Mouse (Mus musculus) MEL (cell line): Measurements from ENCODE around the gene Egfl7. TPM values are rescaled to one million over a fixed set of nuclear protein-coding genes. Genes with fewer than 3 reads are reported as not detected.

Source experiments
- DNase-seq: peaks from one replicate; pipeline ENCODE4 v3.0.0; 2011; ENCODE audit warnings: low read depth, low spot score
- H3K27ac ChIP-seq: 2 replicates; pipeline ENCODE4 v1.5.1; 2012; ENCODE audit warnings: low read depth, mild to moderate bottlenecking, control low read depth, low read length, moderate library complexity; ENCODE audit not compliant: control insufficient read depth
- H3K27me3 ChIP-seq, 2 experiments: fragments of 150-350 bp in 1 of 2; sonication (generic) in 1 of 2; 2 replicates each; pipeline ENCODE4 v1.6.1; 2012; ENCODE audit warnings: low read length in 2 of 2, mild to moderate bottlenecking in 2 of 2, improper control_type of control experiment in 1 of 2, moderate library complexity in 1 of 2; ENCODE audit not compliant: insufficient read depth in 2 of 2, control insufficient read depth in 1 of 2
- H3K36me3 ChIP-seq, 2 experiments: 2 replicates each; pipeline ENCODE4 v1.6.1; 2012 to 2014; ENCODE audit warnings: low read length in 2 of 2, improper control_type of control experiment in 1 of 2, inconsistent platforms in 1 of 2, mild to moderate bottlenecking in 1 of 2; ENCODE audit not compliant: insufficient read depth in 2 of 2, control insufficient read depth in 1 of 2
- H3K4me1 ChIP-seq, 2 experiments: fragments of 150-350 bp in 1 of 2; sonication (generic) in 1 of 2; 2 replicates each; pipeline ENCODE4 v1.6.1; 2012; ENCODE audit warnings: low read length in 2 of 2, improper control_type of control experiment in 1 of 2, mild to moderate bottlenecking in 1 of 2; ENCODE audit not compliant: insufficient read depth in 2 of 2, control insufficient read depth in 1 of 2
- H3K4me3 ChIP-seq, 2 experiments: fragments of 150-350 bp in 1 of 2; sonication (generic) in 1 of 2; 2 replicates each; pipeline ENCODE4 v1.5.1; 2012; ENCODE audit warnings: low read depth in 2 of 2, low read length in 2 of 2, mild to moderate bottlenecking in 2 of 2, moderate library complexity in 2 of 2, control low read depth in 1 of 2, improper control_type of control experiment in 1 of 2; ENCODE audit not compliant: control insufficient read depth in 1 of 2, insufficient read depth in 1 of 2
- H3K79me2 ChIP-seq: 2 replicates; pipeline ENCODE4 v1.6.1; 2012; ENCODE audit warnings: mild to moderate bottlenecking, low read length, moderate library complexity; ENCODE audit not compliant: control insufficient read depth, poor library complexity, insufficient read depth
- H3K9ac ChIP-seq: 2 replicates; pipeline ENCODE4 v1.6.1; 2012; ENCODE audit warnings: low read depth, mild to moderate bottlenecking, control low read depth, low read length, moderate library complexity; ENCODE audit not compliant: control insufficient read depth, poor library complexity, severe bottlenecking
- H3K9me3 ChIP-seq: fragments of 150-350 bp; sonication (generic); replicated peaks from 2 replicates; pipeline ENCODE4 v1.6.1; 2012; ENCODE audit warnings: mild to moderate bottlenecking, low read length, improper control_type of control experiment, moderate library complexity; ENCODE audit not compliant: insufficient read depth
- CHD1 ChIP-seq: IDR thresholded peaks from 2 replicates; pipeline ENCODE4 v1.6.1; 2012; ENCODE audit warnings: low read depth, mild to moderate bottlenecking, inconsistent platforms, low read length, improper control_type of control experiment
- CHD2 ChIP-seq: IDR thresholded peaks from 2 replicates; pipeline ENCODE4 v1.6.1; 2011; ENCODE audit warnings: low read length, improper control_type of control experiment
- CTCF ChIP-seq, 3 experiments: IDR thresholded peaks in 2 of 3; conservative IDR thresholded peaks in 1 of 3; 2 replicates each; pipeline ENCODE4 v1.5.1; 2011 to 2012; ENCODE audit warnings: low read length in 3 of 3, low read depth in 2 of 3, mild to moderate bottlenecking in 2 of 3, improper control_type of control experiment in 1 of 3, inconsistent platforms in 1 of 3, mixed read lengths in 1 of 3, moderate library complexity in 1 of 3; ENCODE audit not compliant: control insufficient read depth in 1 of 3, insufficient read depth in 1 of 3, poor library complexity in 1 of 3, severe bottlenecking in 1 of 3
- EP300 ChIP-seq, 2 experiments: IDR thresholded peaks; 2 replicates each; pipeline ENCODE4 v1.6.1; 2011; ENCODE audit warnings: improper control_type of control experiment in 2 of 2, low read length in 2 of 2, low read depth in 1 of 2, mild to moderate bottlenecking in 1 of 2
- ETS1 ChIP-seq: IDR thresholded peaks from 2 replicates; pipeline ENCODE4 v1.6.1; 2012; ENCODE audit warnings: low read depth, mild to moderate bottlenecking, inconsistent platforms, low read length, improper control_type of control experiment, moderate library complexity
- GABPA ChIP-seq: IDR thresholded peaks from 2 replicates; pipeline ENCODE4 v1.6.1; 2012; ENCODE audit warnings: low read depth, mild to moderate bottlenecking, inconsistent platforms, low read length, improper control_type of control experiment, moderate library complexity
- GATA1 ChIP-seq: IDR thresholded peaks from 2 replicates; pipeline ENCODE4 v1.6.1; 2011; ENCODE audit warnings: low read depth, low read length, improper control_type of control experiment
- KAT2A ChIP-seq: conservative IDR thresholded peaks from 2 replicates; pipeline ENCODE4 v1.6.1; 2012; ENCODE audit warnings: low read depth, low read length, improper control_type of control experiment, inconsistent platforms
- MAX ChIP-seq: IDR thresholded peaks from 2 replicates; pipeline ENCODE4 v1.6.1; 2011; ENCODE audit warnings: low read length, improper control_type of control experiment
- MEF2A ChIP-seq: IDR thresholded peaks from 2 replicates; pipeline ENCODE4 v1.6.1; 2014; ENCODE audit warnings: low read depth, mild to moderate bottlenecking, inconsistent platforms, low read length, improper control_type of control experiment; ENCODE audit not compliant: poor library complexity, insufficient replicate concordance, severe bottlenecking; ENCODE audit errors: extremely low read depth
- MXI1 ChIP-seq: IDR thresholded peaks from 2 replicates; pipeline ENCODE4 v1.6.1; 2011; ENCODE audit warnings: mild to moderate bottlenecking, low read depth, low read length, improper control_type of control experiment
- MYB ChIP-seq: IDR thresholded peaks from 2 replicates; pipeline ENCODE4 v1.6.1; 2011; ENCODE audit warnings: mild to moderate bottlenecking, low read depth, low read length, improper control_type of control experiment
- MYC ChIP-seq: IDR thresholded peaks from 2 replicates; pipeline ENCODE4 v1.6.1; 2011; ENCODE audit warnings: low read depth, mild to moderate bottlenecking, low read length, improper control_type of control experiment, moderate library complexity
- NRF1 ChIP-seq: IDR thresholded peaks from 2 replicates; pipeline ENCODE4 v1.6.1; 2014; ENCODE audit warnings: low read depth, mild to moderate bottlenecking, inconsistent platforms, low read length, improper control_type of control experiment, moderate library complexity; ENCODE audit not compliant: poor library complexity, insufficient read depth, severe bottlenecking
- POLR2A ChIP-seq, 2 experiments: IDR thresholded peaks; 2 replicates each; pipeline ENCODE4 v1.6.1; 2011 to 2012; ENCODE audit warnings: low read length in 2 of 2, mild to moderate bottlenecking in 2 of 2, control low read depth in 1 of 2, improper control_type of control experiment in 1 of 2, low read depth in 1 of 2, moderate library complexity in 1 of 2; ENCODE audit not compliant: control insufficient read depth in 1 of 2, insufficient read depth in 1 of 2, poor library complexity in 1 of 2
- POLR2AphosphoS5 ChIP-seq: IDR thresholded peaks from 2 replicates; pipeline ENCODE4 v1.6.1; 2012; ENCODE audit warnings: low read depth, borderline replicate concordance, mild to moderate bottlenecking, inconsistent platforms, low read length, moderate library complexity, mixed read lengths
- RAD21 ChIP-seq: IDR thresholded peaks from 2 replicates; pipeline ENCODE4 v1.6.1; 2011; ENCODE audit warnings: mild to moderate bottlenecking, low read depth, low read length, improper control_type of control experiment
- SMC3 ChIP-seq: IDR thresholded peaks from 2 replicates; pipeline ENCODE4 v1.6.1; 2011; ENCODE audit warnings: low read depth, low read length, improper control_type of control experiment
- USF1 ChIP-seq: IDR thresholded peaks from 2 replicates; pipeline ENCODE4 v1.6.1; 2014; ENCODE audit warnings: low read depth, mild to moderate bottlenecking, inconsistent platforms, low read length, improper control_type of control experiment, moderate library complexity
- USF2 ChIP-seq, 2 experiments: IDR thresholded peaks; 2 replicates each; pipeline ENCODE4 v1.6.1; 2011 to 2012; ENCODE audit warnings: improper control_type of control experiment in 2 of 2, low read length in 2 of 2, borderline replicate concordance in 1 of 2, inconsistent platforms in 1 of 2, low read depth in 1 of 2, mild to moderate bottlenecking in 1 of 2; ENCODE audit not compliant: insufficient read depth in 1 of 2
- ZC3H11A ChIP-seq: IDR thresholded peaks from 2 replicates; pipeline ENCODE4 v1.6.1; 2012; ENCODE audit warnings: low read depth, mild to moderate bottlenecking, inconsistent platforms, low read length, improper control_type of control experiment
- ZKSCAN1 ChIP-seq: IDR thresholded peaks from 2 replicates; pipeline ENCODE4 v1.6.1; 2012; ENCODE audit warnings: low read depth, mild to moderate bottlenecking, inconsistent platforms, low read length, improper control_type of control experiment, moderate library complexity
- ZMIZ1 ChIP-seq: IDR thresholded peaks from 2 replicates; pipeline ENCODE4 v1.6.1; 2012; ENCODE audit warnings: low read depth, mild to moderate bottlenecking, inconsistent platforms, low read length, improper control_type of control experiment, moderate library complexity
- ZNF384 ChIP-seq: IDR thresholded peaks from 2 replicates; pipeline ENCODE4 v1.6.1; 2012; ENCODE audit warnings: low read depth, mild to moderate bottlenecking, inconsistent platforms, low read length, improper control_type of control experiment
- polyA plus RNA-seq, 2 experiments: library from polyadenylated mRNA; stranded (reverse) in 1 of 2; unstranded in 1 of 2; fragments of >175 nt in 1 of 2; fragments of >200 nt in 1 of 2; gene quantifications; 2 replicates each; pipeline versions ENCODE4 v1.2.1 to v1.2.4; 2012; ENCODE audit warnings: low replicate concordance in 2 of 2, low read depth in 1 of 2; ENCODE audit not compliant: insufficient read length in 2 of 2, insufficient read depth in 1 of 2, missing spikeins in 1 of 2
- total RNA-seq: library from RNA; depleted of rRNA; stranded (reverse); fragments of 300-350 nt; gene quantifications from 2 replicates; pipeline ENCODE4 v1.2.3, GENCODE M21; 2012

Gene Egfl7
- total and polyA plus RNA-seq, 3 experiments: 73.9 to 125 TPM; not detected in 1

- Histone ChIP-seq H3K27me3 (no peaks in the 10 kb centered on the region), H3K27ac (no peak overlapping the region), H3K79me2 (no peaks in the 10 kb centered on the region), H3K9me3 (no peaks in the 10 kb centered on the region), H3K4me3 (no peak overlapping the region), H3K9ac (no peak overlapping the region), H3K36me3 (no peaks in the 10 kb centered on the region), H3K4me1 (no peaks in the 10 kb centered on the region)
- TF ChIP-seq POLR2AphosphoS5: no peak
- no peak for TF ChIP-seq CHD1
- TF ChIP-seq MEF2A: no peak
- TF ChIP-seq RAD21: no peak
- TF ChIP-seq ZNF384: no peak
- TF ChIP-seq GABPA: no peak
- TF ChIP-seq ZMIZ1: no peak
- no peak for TF ChIP-seq CHD2
- no peak for TF ChIP-seq POLR2A (IDR thresholded peaks at IDR 0.05; ENCODE audit: control insufficient read depth in 1 of 2, insufficient read depth in 1 of 2, low read depth in 1 of 2, low read length in 2 of 2, poor library complexity in 1 of 2)
- TF ChIP-seq USF1: no peak
- no peak for TF ChIP-seq GATA1
- TF ChIP-seq MAX: no peak
- no peak for TF ChIP-seq NRF1
- TF ChIP-seq EP300 (IDR thresholded peaks at IDR 0.05; ENCODE audit: low read depth in 1 of 2, low read length in 2 of 2): no peak
- TF ChIP-seq MYB: no peak
- TF ChIP-seq SMC3: no peak
- TF ChIP-seq ZKSCAN1: no peak
- TF ChIP-seq ZC3H11A: no peak
- no peak for TF ChIP-seq KAT2A
- no peak for DNase-seq
These were observed 18.0 kb downstream of the Egfl7 start for GRCm38 (mm10) chr2:26597810-26598209.

- Histone ChIP-seq H3K79me2 (no peaks in the 10 kb centered on the region; the same call in 1 of the 2 replicates), H3K4me1 (no peaks in the 10 kb centered on the region; a peak in 1 of 4 replicates)
- TF ChIP-seq MAX: no peak
- TF ChIP-seq ETS1: no peak
- TF ChIP-seq USF2 (IDR thresholded peaks at IDR 0.05; ENCODE audit: borderline replicate concordance in 1 of 2, insufficient read depth in 1 of 2, low read depth in 1 of 2, low read length in 2 of 2): no peak
- TF ChIP-seq MYC: no peak
- TF ChIP-seq CTCF (IDR thresholded peaks at IDR 0.05 in 2 of 3, conservative IDR thresholded peaks at IDR 0.05 in 1 of 3; ENCODE audit: control insufficient read depth in 1 of 3, insufficient read depth in 1 of 3, low read depth in 2 of 3, low read length in 3 of 3, poor library complexity in 1 of 3, severe bottlenecking in 1 of 3): no peak
- no peak for TF ChIP-seq USF1
- TF ChIP-seq CHD2: no peak
- TF ChIP-seq ZKSCAN1: no peak
- no peak for TF ChIP-seq ZMIZ1
- no peak for TF ChIP-seq MXI1
- TF ChIP-seq, all 39 proteins: peak for 0
- Histone ChIP-seq H3K9ac (no peak overlapping the region), H3K27me3 (no peaks in the 10 kb centered on the region), H3K9me3 (no peaks in the 10 kb centered on the region), H3K4me3 (no peak overlapping the region), H3K27ac (no peak overlapping the region), H3K36me3 (no peaks in the 10 kb centered on the region)
- DNase-seq: no peak
These were observed 18.6 kb downstream of the Egfl7 start for GRCm38 (mm10) chr2:26598462-26598861.
